Mouse (Mus musculus) embryonic fibroblast, embryonic 13.5 days (primary cell): ENCODE measurements at regions not wholly inside any gene's neighbourhood (a gene's known extent, or its start where the extent isn't known, plus 50 kb on each side); places are given as distances from the start of the nearest gene placed in this dataset.

ENCODE experiments used
- CTCF ChIP-seq: IDR thresholded peaks from 2 replicates; pipeline ENCODE4 v1.5.1; 2011; ENCODE audit warnings: mild to moderate bottlenecking, control low read depth, low read length, moderate library complexity, borderline replicate concordance; ENCODE audit not compliant: insufficient read depth
- POLR2A ChIP-seq: IDR thresholded peaks from 2 replicates; pipeline ENCODE4 v1.6.1; 2011; ENCODE audit warnings: low read depth, mild to moderate bottlenecking, control low read depth, low read length, moderate library complexity

GRCm38 (mm10) chr4:53340021-53340667, 100.1 kb upstream of the Slc44a1 start:
- TF ChIP-seq CTCF (no peak), POLR2A (no peak)
